Mouse (Mus musculus): Measurements from ENCODE around the gene Osbpl10.

The Osbpl10 gene

DNA sequence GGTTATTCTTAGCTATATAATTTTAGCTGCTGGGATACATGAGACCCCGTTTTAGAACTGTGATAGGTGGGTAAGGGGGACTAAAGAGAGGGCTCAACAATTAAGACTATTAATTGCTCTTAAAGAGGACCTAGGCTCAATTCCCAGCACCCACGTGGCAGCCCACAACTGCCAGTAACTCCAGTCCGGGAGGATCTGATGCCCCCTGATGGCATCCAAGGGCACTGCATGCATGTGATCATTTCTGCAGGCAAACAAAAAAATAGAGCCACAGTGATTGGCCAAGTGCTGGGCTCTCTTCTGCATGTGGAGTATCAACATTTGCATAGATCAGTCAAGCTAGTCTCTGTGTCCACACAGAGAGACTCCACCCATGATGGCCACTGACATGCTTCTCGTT, 96.8 kb downstream of the Osbpl10 start:
- DNase-seq (ENCODE audit: low spot score in 2 of 2), result no peak

DNA sequence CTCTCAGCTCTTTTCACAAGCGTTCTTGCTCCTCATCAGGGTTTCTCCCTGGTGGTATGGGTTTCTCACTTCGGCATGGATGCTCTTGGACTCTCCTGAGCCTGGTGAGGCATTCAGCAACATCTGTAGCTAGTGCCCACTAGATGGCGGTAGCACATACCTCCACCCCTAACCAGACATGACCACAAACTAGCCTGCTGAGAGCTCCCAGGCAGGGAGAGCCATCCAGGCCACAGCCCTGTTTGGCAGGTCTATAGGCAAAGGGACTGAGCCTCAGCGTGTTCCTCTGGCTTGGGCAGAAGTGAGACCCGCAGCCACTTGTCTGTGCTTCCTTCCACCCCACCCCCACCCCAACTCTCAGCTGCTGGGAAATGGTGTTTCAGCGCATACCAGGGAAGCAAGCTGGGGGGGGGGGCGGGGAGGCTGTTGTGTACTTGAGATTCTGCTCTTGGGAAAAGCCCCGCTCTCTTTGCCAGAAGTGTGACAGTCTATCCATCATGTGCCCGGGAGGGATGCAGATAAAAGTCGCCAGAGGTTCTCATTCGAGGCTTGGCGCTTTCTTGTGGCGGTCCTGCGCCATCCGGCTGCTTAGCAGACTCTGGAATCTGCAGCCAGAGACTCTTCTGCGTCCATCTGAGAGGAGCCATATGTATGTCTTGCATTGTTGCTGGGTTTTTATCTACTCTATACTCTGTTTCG, 110.1 kb downstream of the Osbpl10 start:
- DNase-seq (ENCODE audit: low spot score in 2 of 2), result peak; percentile 65 to 72

GRCm38 (mm10) chr9:115089644-115090043, 111.3 kb downstream of the Osbpl10 start:
- no peak for DNase-seq (ENCODE audit: low spot score in 2 of 2)

DNA sequence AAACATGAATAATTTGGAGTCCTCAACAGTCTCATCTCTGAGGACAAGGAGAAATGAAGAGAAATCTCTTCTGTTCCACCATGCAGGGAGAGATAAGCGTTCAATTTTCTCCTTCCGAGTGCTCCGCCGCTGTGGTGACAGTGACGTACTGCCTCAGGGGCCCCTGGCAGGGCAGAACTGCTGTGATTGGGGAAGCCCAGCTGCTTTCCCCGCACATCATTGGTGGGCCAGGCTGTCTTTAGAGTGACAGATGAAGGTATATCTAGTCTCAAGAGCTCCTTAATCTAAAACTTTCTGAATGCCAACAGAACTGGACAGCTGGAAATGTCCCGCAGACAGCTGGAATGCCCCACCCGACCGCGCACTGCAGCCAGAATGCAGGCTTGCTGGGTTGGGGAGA, 118.1 kb downstream of the Osbpl10 start:
- no peak for DNase-seq (ENCODE audit: low spot score in 2 of 2)

- no peak for DNase-seq (ENCODE audit: low spot score in 2 of 2)
Observed at GRCm38 (mm10) chr9:115097340-115097739, 119.0 kb downstream of the Osbpl10 start.

DNA sequence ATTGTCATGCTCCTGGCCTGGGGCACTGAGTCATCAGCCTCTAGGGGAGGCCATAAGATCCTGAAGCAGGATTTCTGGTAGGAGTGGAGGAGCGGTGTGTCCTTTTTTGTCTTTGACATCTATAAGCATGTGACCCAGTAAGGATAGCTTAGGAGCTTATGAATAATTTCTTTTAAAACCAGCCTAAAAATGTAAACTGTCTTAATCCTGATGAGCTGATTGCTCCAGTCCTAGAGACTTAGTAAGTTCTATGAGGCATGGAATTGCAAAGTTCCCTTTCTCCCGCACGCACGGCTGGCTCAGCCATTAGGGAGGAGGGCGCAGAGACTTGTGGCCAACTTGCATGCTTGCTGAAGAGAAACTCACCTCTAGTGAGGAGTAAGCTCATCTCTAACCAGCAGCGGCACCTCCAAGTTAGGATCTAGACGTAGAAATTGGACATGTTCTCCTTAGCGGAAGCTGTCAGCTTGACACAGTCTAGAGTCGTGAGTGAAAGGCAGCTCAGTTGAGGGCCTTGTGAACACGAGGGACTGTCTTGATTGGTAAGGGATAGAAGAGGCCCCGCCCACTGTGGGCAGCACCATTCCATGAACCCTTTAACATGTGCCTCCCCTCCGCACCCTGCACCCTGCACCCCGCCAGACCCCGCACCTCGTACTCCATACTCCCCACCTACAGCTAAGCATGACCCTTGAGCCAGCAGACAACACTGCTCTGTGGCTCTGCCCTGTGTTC, 122.0 kb downstream of the Osbpl10 start:
- no peak for DNase-seq (ENCODE audit: low spot score in 2 of 2)

DNA sequence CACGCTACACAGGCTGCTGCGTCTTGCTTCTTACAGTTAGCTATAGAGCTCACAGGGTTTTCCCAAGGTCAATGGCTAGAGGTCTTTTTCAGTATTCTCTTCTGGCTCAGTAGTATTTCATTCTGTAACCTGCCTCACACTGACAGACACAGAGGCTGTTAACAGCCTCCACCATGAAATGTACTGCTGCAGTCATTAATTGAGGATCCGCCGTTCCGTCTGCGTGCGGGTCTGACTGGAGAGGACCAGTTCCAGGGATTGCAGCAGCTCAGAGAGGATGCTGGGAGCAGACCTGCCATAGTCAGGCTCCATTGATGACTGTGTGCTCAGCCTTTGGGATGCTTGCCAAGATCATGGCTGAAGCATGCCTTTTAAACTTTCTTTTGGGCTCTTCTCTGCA, 129.1 kb downstream of the Osbpl10 start:
- no peak for DNase-seq (ENCODE audit: low spot score in 2 of 2)

DNA sequence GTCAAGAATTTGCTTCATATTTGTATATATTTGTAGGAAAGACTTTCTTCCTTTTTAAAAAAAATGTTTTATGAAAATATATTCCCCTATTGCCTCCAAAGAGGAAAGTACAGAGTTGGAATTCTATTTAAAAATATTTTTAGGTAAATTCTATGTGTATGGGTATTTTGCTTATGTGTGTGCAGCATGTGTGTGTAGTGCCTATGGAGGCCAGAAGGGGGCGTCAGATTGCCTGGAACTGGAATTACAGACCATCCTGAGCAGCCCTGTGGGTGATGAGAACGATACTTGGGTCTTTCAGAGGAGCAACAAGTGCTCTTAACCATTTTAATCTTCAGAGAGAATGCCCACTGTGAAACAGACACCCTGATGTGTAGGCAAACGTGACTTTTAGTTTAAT, 132.3 kb downstream of the Osbpl10 start:
- DNase-seq (ENCODE audit: low spot score in 2 of 2), result no peak

DNA sequence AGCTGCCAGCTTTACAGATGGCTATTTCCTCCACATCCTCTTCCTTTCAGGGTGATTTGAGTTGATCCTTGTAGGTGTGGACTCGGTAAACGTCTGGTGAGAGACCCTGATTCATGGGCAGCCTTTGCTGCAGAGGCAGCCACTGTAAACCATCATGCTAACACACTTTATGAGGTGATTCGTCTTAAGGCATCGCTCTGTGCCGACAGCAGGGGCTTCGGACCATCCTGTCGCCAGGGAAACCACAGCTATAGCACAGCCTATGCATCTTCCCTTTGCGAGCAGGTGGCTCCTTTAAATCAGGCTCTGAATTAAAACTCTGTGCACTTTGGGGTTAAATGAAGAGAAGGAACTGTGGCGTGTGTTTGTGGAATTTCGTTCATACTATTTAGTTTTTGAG, 138.9 kb downstream of the Osbpl10 start:
- no peak for DNase-seq (ENCODE audit: low spot score in 2 of 2)

GRCm38 (mm10) chr9:115120276-115120675, 141.9 kb downstream of the Osbpl10 start:
- DNase-seq (ENCODE audit: low spot score in 2 of 2), result no peak

- DNase-seq (ENCODE audit: low spot score in 2 of 2), result peak in 1 of 2 experiments; percentile 11
Observed at GRCm38 (mm10) chr9:115120678-115121224, 142.4 kb downstream of the Osbpl10 start.

- DNase-seq (ENCODE audit: low spot score in 2 of 2), result no peak
Observed at GRCm38 (mm10) chr9:115127342-115127741, 149.0 kb downstream of the Osbpl10 start.

- DNase-seq (ENCODE audit: low spot score in 2 of 2), result no peak
Observed at GRCm38 (mm10) chr9:115133926-115134325, 155.6 kb downstream of the Osbpl10 start.

- DNase-seq (ENCODE audit: low spot score in 2 of 2), result no peak
Observed at GRCm38 (mm10) chr9:115134736-115135135, 156.4 kb downstream of the Osbpl10 start.

GRCm38 (mm10) chr9:115135352-115135751, 157.0 kb downstream of the Osbpl10 start:
- no peak for DNase-seq (ENCODE audit: low spot score in 2 of 2)

DNA sequence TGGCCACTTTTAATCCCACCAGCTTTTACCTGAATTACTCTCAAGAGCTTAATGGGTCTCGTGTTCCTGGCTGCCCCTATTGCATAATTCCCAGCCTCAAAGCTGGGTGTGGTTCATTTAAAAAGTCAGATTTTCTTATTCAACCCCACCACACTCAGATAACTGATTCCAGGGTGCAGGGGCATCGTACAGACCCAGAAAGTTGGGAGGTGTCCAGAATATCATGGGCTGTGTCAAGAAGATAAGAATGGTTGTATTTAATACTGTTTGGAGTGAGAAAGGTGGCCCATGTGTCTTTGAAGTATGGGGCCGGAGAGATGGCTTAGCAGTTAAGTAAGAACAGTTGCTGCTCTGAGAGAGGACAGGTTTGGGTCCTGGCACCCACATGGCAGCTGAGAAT, 159.5 kb downstream of the Osbpl10 start:
- DNase-seq (ENCODE audit: low spot score in 2 of 2), result no peak

DNA sequence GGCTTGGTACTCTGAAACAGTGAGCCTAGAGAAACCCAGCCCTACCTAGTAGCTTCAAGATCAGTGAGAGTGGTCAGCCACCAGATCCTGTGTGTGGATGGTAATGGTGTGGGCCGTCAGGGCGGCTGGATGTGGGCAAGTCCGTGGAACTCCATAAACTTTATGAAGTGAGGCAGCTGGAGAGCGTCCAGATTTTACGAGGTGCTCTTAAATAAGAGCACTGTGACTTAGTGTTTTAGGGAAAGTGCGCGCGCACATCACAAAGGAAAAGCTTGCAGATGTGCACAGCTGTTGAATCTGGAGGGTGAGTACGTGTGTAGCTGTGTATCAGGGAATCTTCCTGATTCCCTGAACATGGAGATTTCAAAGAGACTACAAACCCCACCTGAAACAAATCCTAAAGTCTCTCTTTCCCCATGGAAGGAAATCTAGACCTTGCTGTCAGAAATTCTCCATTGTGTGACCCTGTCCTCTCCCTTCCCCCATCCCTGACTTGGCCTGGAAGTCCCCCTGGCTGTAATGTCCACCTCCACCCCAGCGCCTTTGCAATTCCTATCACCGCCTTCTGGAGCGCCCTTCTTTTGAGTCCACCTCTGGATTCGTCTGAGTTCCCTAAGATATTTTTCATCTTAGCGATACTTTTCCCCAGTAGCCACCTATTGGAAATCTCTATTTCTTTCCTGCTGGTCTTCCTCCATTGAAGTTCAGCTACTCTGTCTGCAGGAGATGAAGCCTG, 161.4 kb downstream of the Osbpl10 start:
- DNase-seq (ENCODE audit: low spot score in 2 of 2), result no peak

GRCm38 (mm10) chr9:115147141-115147540, 168.8 kb downstream of the Osbpl10 start:
- DNase-seq (ENCODE audit: low spot score in 2 of 2), result no peak

DNA sequence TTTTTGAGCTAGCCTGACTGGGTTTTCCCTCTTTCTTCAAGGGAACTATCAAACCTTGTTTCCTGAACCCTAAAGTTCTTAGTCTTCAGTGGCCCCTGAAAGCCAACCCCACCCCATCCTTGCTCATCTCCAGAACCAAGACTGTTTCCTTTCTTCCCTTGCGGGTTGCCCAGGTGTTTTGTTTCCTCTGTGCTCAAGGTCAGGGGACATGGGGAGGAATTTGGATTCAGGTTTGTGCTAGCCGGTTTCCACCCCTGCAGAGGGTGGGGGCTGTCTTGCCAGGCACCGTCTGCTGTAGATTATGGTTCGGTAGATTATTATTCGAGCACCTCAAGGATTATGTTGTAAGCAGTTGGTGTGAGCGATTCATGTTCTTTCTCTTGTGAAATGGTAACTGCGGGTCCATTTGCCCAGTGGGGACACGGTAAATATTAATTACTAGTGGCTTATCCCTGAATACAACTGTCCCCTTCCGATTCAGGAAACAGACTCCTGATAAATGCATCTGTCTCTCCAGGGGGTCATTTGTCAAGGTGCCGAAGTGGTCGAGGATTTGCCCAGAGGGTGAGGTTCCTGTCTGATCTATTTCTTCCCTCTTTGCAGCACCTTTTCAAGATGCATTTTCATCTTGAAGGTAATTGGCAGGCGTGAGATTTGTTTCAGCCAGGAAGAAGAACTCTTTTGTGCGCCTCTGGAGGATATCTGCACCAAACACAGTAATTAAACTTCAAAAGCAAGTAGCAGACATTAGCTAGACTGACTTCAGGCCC, 169.4 kb downstream of the Osbpl10 start:
- DNase-seq (ENCODE audit: low spot score in 2 of 2), result no peak

DNA sequence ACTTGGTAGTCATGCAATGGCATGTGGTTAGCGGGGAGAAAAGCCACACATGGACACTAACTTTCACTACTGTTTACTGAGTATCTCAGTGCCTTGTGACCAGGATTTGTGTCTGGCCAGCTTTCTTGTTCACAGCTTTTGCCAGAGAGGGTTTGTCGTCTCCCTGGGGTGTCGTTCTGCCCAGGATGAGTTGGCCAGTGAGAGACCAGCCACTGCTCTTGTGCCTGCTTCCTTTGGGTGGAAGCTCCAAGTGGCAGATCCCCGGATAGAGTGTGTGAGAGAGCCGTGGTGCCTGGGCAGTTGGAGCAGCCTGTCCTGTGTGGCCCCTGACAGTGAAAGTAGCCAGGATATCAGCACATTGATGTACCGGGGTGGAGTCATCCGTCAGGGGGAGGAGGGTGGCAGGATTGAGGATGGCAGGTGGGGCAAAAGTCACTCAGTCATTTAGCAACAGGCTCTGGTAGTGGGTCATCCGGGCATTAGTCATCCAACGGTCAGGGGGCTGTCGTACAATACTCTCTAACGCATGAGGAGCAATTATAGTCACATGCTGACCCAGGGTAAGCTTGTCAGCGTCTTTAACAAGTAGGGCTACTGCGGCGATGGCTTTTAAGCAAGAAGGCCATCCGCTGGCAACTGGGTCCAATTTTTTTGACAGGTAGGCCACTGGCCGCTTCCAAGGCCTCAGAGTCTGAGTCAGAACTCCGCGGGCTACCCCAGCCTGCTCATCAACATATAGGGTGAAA, 170.8 kb downstream of the Osbpl10 start:
- no peak for DNase-seq (ENCODE audit: low spot score in 2 of 2)

- peak in 1 of 2 experiments; percentile 25 for DNase-seq (ENCODE audit: low spot score in 2 of 2)
Observed at GRCm38 (mm10) chr9:115161591-115161990, 183.2 kb downstream of the Osbpl10 start.

Measured in right cerebral cortex, adult 2 months (tissue).